Mouse (Mus musculus) hindbrain, embryonic 15.5 days (tissue): ENCODE results near the gene Lpin3. TPM values are rescaled to one million over a fixed set of nuclear protein-coding genes. Genes with fewer than 3 reads are reported as not detected.

Experiments
- ATAC-seq: fragments of 200-750 bp; cut with Nextera tagmentation; 2 replicates; pipeline ENCODE4 v1.8.0; 2017; ENCODE audit warnings: low read depth, moderate number of reproducible peaks, moderate TSS enrichment; ENCODE audit not compliant: low FRiP score
- H3K27ac ChIP-seq: fragments of 300-500 bp; sonication (generic); replicated peaks from 2 replicates; pipeline ENCODE4 v1.5.1; 2015; ENCODE audit warnings: mild to moderate bottlenecking, inconsistent platforms
- H3K27me3 ChIP-seq: fragments of 300-500 bp; sonication (generic); 2 replicates; pipeline ENCODE4 v1.6.1; 2015; ENCODE audit warnings: control low read depth, inconsistent platforms
- H3K36me3 ChIP-seq: fragments of 300-500 bp; sonication (generic); 2 replicates; pipeline ENCODE4 v1.6.1; 2015; ENCODE audit warnings: control low read depth, inconsistent platforms
- H3K4me1 ChIP-seq: fragments of 300-500 bp; sonication (generic); replicated peaks from 2 replicates; pipeline ENCODE4 v1.6.1; 2015; ENCODE audit warnings: control low read depth, inconsistent platforms
- H3K4me2 ChIP-seq: fragments of 300-500 bp; sonication (generic); 2 replicates; pipeline ENCODE4 v1.6.1; 2015; ENCODE audit warnings: moderate library complexity, mild to moderate bottlenecking, inconsistent platforms
- H3K4me3 ChIP-seq: fragments of 300-500 bp; sonication (generic); 2 replicates; pipeline ENCODE4 v1.5.1; 2015; ENCODE audit warnings: mild to moderate bottlenecking, inconsistent platforms
- H3K9ac ChIP-seq: fragments of 300-500 bp; sonication (generic); 2 replicates; pipeline ENCODE4 v1.6.1; 2015; ENCODE audit warnings: inconsistent platforms
- H3K9me3 ChIP-seq: fragments of 300-500 bp; sonication (generic); 2 replicates; pipeline ENCODE4 v1.6.1; 2016; ENCODE audit warnings: control low read depth, inconsistent platforms
- whole genome bisulfite sequencing: fragments of 180-500 bp; shearing (Covaris S2); methylation state at CpG from one replicate; pipeline ENCODE4 v1.1.7; 2015; 5-methylcytosine and 5-hydroxymethylcytosine counted together
- polyA plus RNA-seq: library from polyadenylated mRNA; unstranded; fragments of >200 nt; fragmentation: Nextera tagmentation; extraction: Ambion mirVana; gene quantifications from 2 replicates; pipeline ENCODE4 v1.2.1, GENCODE M21; 2015

The Lpin3 gene
- 0.45 and 0.61 TPM in 2 replicates for polyA plus RNA-seq

GRCm38 (mm10) chr2:160880453-160881195 is at the start of gene Lpin3:
TSS of gene Lpin3 (plus strand) at chr2:160880670.
- Histone ChIP-seq H3K4me3 (no peak within 1 kb of the TSS), H3K36me3 (no peaks in the 10 kb centered on the region), H3K9me3 (no peaks in the 10 kb centered on the region), H3K4me2 (no peak within 1 kb of the TSS), H3K9ac (no peak within 1 kb of the TSS), H3K27ac (no peak within 1 kb of the TSS), H3K27me3 (no peaks in the 10 kb centered on the region), H3K4me1 (no peaks in the 10 kb centered on the region)
- 74% methylated on average over 13 of the region's 13 CpGs for WGBS
- no peak for ATAC-seq

GRCm38 (mm10) chr2:160840838-160841237 is 39.6 kb upstream of the Lpin3 start:
- Histone ChIP-seq H3K9ac (no peak overlapping the region), H3K27me3 (no peaks in the 10 kb centered on the region), H3K4me3 (no peak overlapping the region), H3K4me2 (no peak overlapping the region), H3K27ac (no peak overlapping the region), H3K4me1 (no peaks in the 10 kb centered on the region; the same call in 1 of the 2 replicates), H3K9me3 (no peaks in the 10 kb centered on the region), H3K36me3 (no peaks in the 10 kb centered on the region)
- ATAC-seq, result no peak

GRCm38 (mm10) chr2:160847664-160848063 is 32.8 kb upstream of the Lpin3 start:
- Histone ChIP-seq H3K4me2 (no peak overlapping the region), H3K27ac (no peak overlapping the region), H3K9me3 (no peaks in the 10 kb centered on the region), H3K27me3 (no peaks in the 10 kb centered on the region), H3K9ac (no peak overlapping the region), H3K4me3 (no peak overlapping the region), H3K36me3 (no peaks in the 10 kb centered on the region), H3K4me1 (no peaks in the 10 kb centered on the region)
- ATAC-seq, result no peak
- 86% methylated on average over 1 of the region's 1 CpGs for WGBS

- Histone ChIP-seq H3K9me3 (no peaks in the 10 kb centered on the region), H3K4me2 (no peak overlapping the region), H3K4me3 (no peak overlapping the region), H3K36me3 (no peaks in the 10 kb centered on the region), H3K27ac (no peak overlapping the region), H3K27me3 (no peaks in the 10 kb centered on the region), H3K9ac (no peak overlapping the region), H3K4me1 (no peaks in the 10 kb centered on the region)
- ATAC-seq, result no peak
- WGBS, result 91% methylated on average over 2 of the region's 2 CpGs
Observed at GRCm38 (mm10) chr2:160848186-160848585, 32.3 kb upstream of the Lpin3 start.

- H3K36me3 ChIP-seq, result no peaks in the 10 kb centered on the region
- H3K9ac ChIP-seq, result no peak overlapping the region
- no peak overlapping the region for H3K27ac ChIP-seq
- no peak overlapping the region for H3K4me2 ChIP-seq
- peaks cover 5% of the 10 kb centered on the region; the same call in 1 of the 2 replicates for H3K4me1 ChIP-seq
- 79% methylated on average over 3 of the region's 3 CpGs for WGBS
- no peaks in the 10 kb centered on the region for H3K27me3 ChIP-seq
- no peaks in the 10 kb centered on the region for H3K9me3 ChIP-seq
- H3K4me3 ChIP-seq, result no peak overlapping the region
- no peak for ATAC-seq
Observed at GRCm38 (mm10) chr2:160849617-160850240, 30.7 kb upstream of the Lpin3 start.

GRCm38 (mm10) chr2:160850360-160850759 is 30.1 kb upstream of the Lpin3 start:
- Histone ChIP-seq H3K36me3 (no peaks in the 10 kb centered on the region), H3K27ac (no peak overlapping the region), H3K4me2 (no peak overlapping the region), H3K27me3 (no peaks in the 10 kb centered on the region), H3K4me1 (peaks cover 7% of the 10 kb centered on the region; the same call in 1 of the 2 replicates), H3K9me3 (no peaks in the 10 kb centered on the region), H3K4me3 (no peak overlapping the region), H3K9ac (no peak overlapping the region)
- no peak for ATAC-seq
- WGBS, result 82% methylated on average over 3 of the region's 3 CpGs

- no peak overlapping the region for H3K4me3 ChIP-seq
- ATAC-seq, result no peak
- no peaks in the 10 kb centered on the region for H3K9me3 ChIP-seq
- no peak overlapping the region for H3K27ac ChIP-seq
- H3K27me3 ChIP-seq, result no peaks in the 10 kb centered on the region
- no peak overlapping the region for H3K4me2 ChIP-seq
- no peak overlapping the region for H3K9ac ChIP-seq
- H3K4me1 ChIP-seq, result peaks cover 7% of the 10 kb centered on the region; the same call in 1 of the 2 replicates
- no peaks in the 10 kb centered on the region for H3K36me3 ChIP-seq
Observed at GRCm38 (mm10) chr2:160854687-160855086, 25.8 kb upstream of the Lpin3 start.

GRCm38 (mm10) chr2:160856359-160857102 is 23.9 kb upstream of the Lpin3 start:
- Histone ChIP-seq H3K27ac (no peak overlapping the region), H3K36me3 (no peaks in the 10 kb centered on the region), H3K9ac (no peak overlapping the region), H3K4me2 (no peak overlapping the region), H3K4me3 (no peak overlapping the region), H3K27me3 (no peaks in the 10 kb centered on the region), H3K9me3 (no peaks in the 10 kb centered on the region), H3K4me1 (peaks cover 7% of the 10 kb centered on the region; the same call in 1 of the 2 replicates)
- ATAC-seq, result no peak
- WGBS, result 81% methylated on average over 5 of the region's 5 CpGs

GRCm38 (mm10) chr2:160860363-160860762 is 20.1 kb upstream of the Lpin3 start:
- Histone ChIP-seq H3K9me3 (no peaks in the 10 kb centered on the region), H3K4me2 (no peak overlapping the region), H3K27ac (no peak overlapping the region), H3K27me3 (no peaks in the 10 kb centered on the region), H3K4me1 (no peaks in the 10 kb centered on the region), H3K4me3 (no peak overlapping the region), H3K36me3 (no peaks in the 10 kb centered on the region), H3K9ac (no peak overlapping the region)
- no peak for ATAC-seq
- WGBS, result 83% methylated on average over 1 of the region's 1 CpGs

- H3K4me1 ChIP-seq, result no peaks in the 10 kb centered on the region
- no peaks in the 10 kb centered on the region for H3K36me3 ChIP-seq
- no peaks in the 10 kb centered on the region for H3K27me3 ChIP-seq
- 89% methylated on average over 1 of the region's 1 CpGs for WGBS
- H3K27ac ChIP-seq, result no peak overlapping the region
- no peaks in the 10 kb centered on the region for H3K9me3 ChIP-seq
- no peak overlapping the region for H3K4me2 ChIP-seq
- H3K9ac ChIP-seq, result no peak overlapping the region
- ATAC-seq, result no peak
- no peak overlapping the region for H3K4me3 ChIP-seq
Observed at GRCm38 (mm10) chr2:160864112-160864511, 16.4 kb upstream of the Lpin3 start.

- Histone ChIP-seq H3K9ac (no peak overlapping the region), H3K4me3 (no peak overlapping the region), H3K4me2 (no peak overlapping the region), H3K36me3 (no peaks in the 10 kb centered on the region), H3K9me3 (no peaks in the 10 kb centered on the region), H3K27me3 (no peaks in the 10 kb centered on the region), H3K4me1 (no peaks in the 10 kb centered on the region; the same call in 1 of the 2 replicates), H3K27ac (no peak overlapping the region)
- no peak for ATAC-seq
- 62% methylated on average over 2 of the region's 2 CpGs for WGBS
Observed at GRCm38 (mm10) chr2:160865266-160865665, 15.2 kb upstream of the Lpin3 start.

- no peak overlapping the region for H3K9ac ChIP-seq
- no peak for ATAC-seq
- no peak overlapping the region for H3K4me3 ChIP-seq
- H3K4me2 ChIP-seq, result no peak overlapping the region
- 83% methylated on average over 3 of the region's 3 CpGs for WGBS
- H3K27ac ChIP-seq, result no peak overlapping the region
- no peaks in the 10 kb centered on the region for H3K36me3 ChIP-seq
- no peaks in the 10 kb centered on the region for H3K27me3 ChIP-seq
- no peaks in the 10 kb centered on the region for H3K9me3 ChIP-seq
- peaks cover 17% of the 10 kb centered on the region for H3K4me1 ChIP-seq
Observed at GRCm38 (mm10) chr2:160869446-160869845, 11.0 kb upstream of the Lpin3 start.
